Mouse (Mus musculus) MEL (cell line): ENCODE data around the gene Pakap. TPM values are rescaled to one million over a fixed set of nuclear protein-coding genes. Genes with fewer than 3 reads are reported as not detected.

ENCODE experiments used
- DNase-seq: peaks from one replicate; pipeline ENCODE4 v3.0.0; 2011; ENCODE audit warnings: low read depth, low spot score
- H3K27ac ChIP-seq: 2 replicates; pipeline ENCODE4 v1.5.1; 2012; ENCODE audit warnings: low read depth, mild to moderate bottlenecking, control low read depth, low read length, moderate library complexity; ENCODE audit not compliant: control insufficient read depth
- H3K27me3 ChIP-seq, 2 experiments: fragments of 150-350 bp in 1 of 2; sonication (generic) in 1 of 2; 2 replicates each; pipeline ENCODE4 v1.6.1; 2012; ENCODE audit warnings: low read length in 2 of 2, mild to moderate bottlenecking in 2 of 2, improper control_type of control experiment in 1 of 2, moderate library complexity in 1 of 2; ENCODE audit not compliant: insufficient read depth in 2 of 2, control insufficient read depth in 1 of 2
- H3K36me3 ChIP-seq, 2 experiments: 2 replicates each; pipeline ENCODE4 v1.6.1; 2012 to 2014; ENCODE audit warnings: low read length in 2 of 2, improper control_type of control experiment in 1 of 2, inconsistent platforms in 1 of 2, mild to moderate bottlenecking in 1 of 2; ENCODE audit not compliant: insufficient read depth in 2 of 2, control insufficient read depth in 1 of 2
- H3K4me1 ChIP-seq, 2 experiments: fragments of 150-350 bp in 1 of 2; sonication (generic) in 1 of 2; 2 replicates each; pipeline ENCODE4 v1.6.1; 2012; ENCODE audit warnings: low read length in 2 of 2, improper control_type of control experiment in 1 of 2, mild to moderate bottlenecking in 1 of 2; ENCODE audit not compliant: insufficient read depth in 2 of 2, control insufficient read depth in 1 of 2
- H3K4me3 ChIP-seq, 2 experiments: fragments of 150-350 bp in 1 of 2; sonication (generic) in 1 of 2; 2 replicates each; pipeline ENCODE4 v1.5.1; 2012; ENCODE audit warnings: low read depth in 2 of 2, low read length in 2 of 2, mild to moderate bottlenecking in 2 of 2, moderate library complexity in 2 of 2, control low read depth in 1 of 2, improper control_type of control experiment in 1 of 2; ENCODE audit not compliant: control insufficient read depth in 1 of 2, insufficient read depth in 1 of 2
- H3K79me2 ChIP-seq: 2 replicates; pipeline ENCODE4 v1.6.1; 2012; ENCODE audit warnings: mild to moderate bottlenecking, low read length, moderate library complexity; ENCODE audit not compliant: control insufficient read depth, poor library complexity, insufficient read depth
- H3K9ac ChIP-seq: 2 replicates; pipeline ENCODE4 v1.6.1; 2012; ENCODE audit warnings: low read depth, mild to moderate bottlenecking, control low read depth, low read length, moderate library complexity; ENCODE audit not compliant: control insufficient read depth, poor library complexity, severe bottlenecking
- H3K9me3 ChIP-seq: fragments of 150-350 bp; sonication (generic); replicated peaks from 2 replicates; pipeline ENCODE4 v1.6.1; 2012; ENCODE audit warnings: mild to moderate bottlenecking, low read length, improper control_type of control experiment, moderate library complexity; ENCODE audit not compliant: insufficient read depth
- BHLHE40 ChIP-seq: IDR thresholded peaks from 2 replicates; pipeline ENCODE4 v1.6.1; 2012; ENCODE audit warnings: low read depth, mild to moderate bottlenecking, inconsistent platforms, low read length, improper control_type of control experiment, borderline replicate concordance
- CHD2 ChIP-seq: IDR thresholded peaks from 2 replicates; pipeline ENCODE4 v1.6.1; 2011; ENCODE audit warnings: low read length, improper control_type of control experiment
- E2F4 ChIP-seq: IDR thresholded peaks from 2 replicates; pipeline ENCODE4 v1.6.1; 2011; ENCODE audit warnings: low read depth, low read length, improper control_type of control experiment, borderline replicate concordance
- EP300 ChIP-seq, 2 experiments: IDR thresholded peaks; 2 replicates each; pipeline ENCODE4 v1.6.1; 2011; ENCODE audit warnings: improper control_type of control experiment in 2 of 2, low read length in 2 of 2, low read depth in 1 of 2, mild to moderate bottlenecking in 1 of 2
- ETS1 ChIP-seq: IDR thresholded peaks from 2 replicates; pipeline ENCODE4 v1.6.1; 2012; ENCODE audit warnings: low read depth, mild to moderate bottlenecking, inconsistent platforms, low read length, improper control_type of control experiment, moderate library complexity
- JUND ChIP-seq: IDR thresholded peaks from 2 replicates; pipeline ENCODE4 v1.6.1; 2011; ENCODE audit warnings: low read depth, mild to moderate bottlenecking, improper control_type of control experiment, low read length
- MAFK ChIP-seq: IDR thresholded peaks from 2 replicates; pipeline ENCODE4 v1.6.1; 2011; ENCODE audit warnings: low read depth, mild to moderate bottlenecking, low read length, improper control_type of control experiment, borderline replicate concordance
- MEF2A ChIP-seq: IDR thresholded peaks from 2 replicates; pipeline ENCODE4 v1.6.1; 2014; ENCODE audit warnings: low read depth, mild to moderate bottlenecking, inconsistent platforms, low read length, improper control_type of control experiment; ENCODE audit not compliant: poor library complexity, insufficient replicate concordance, severe bottlenecking; ENCODE audit errors: extremely low read depth
- MYB ChIP-seq: IDR thresholded peaks from 2 replicates; pipeline ENCODE4 v1.6.1; 2011; ENCODE audit warnings: mild to moderate bottlenecking, low read depth, low read length, improper control_type of control experiment
- NRF1 ChIP-seq: IDR thresholded peaks from 2 replicates; pipeline ENCODE4 v1.6.1; 2014; ENCODE audit warnings: low read depth, mild to moderate bottlenecking, inconsistent platforms, low read length, improper control_type of control experiment, moderate library complexity; ENCODE audit not compliant: poor library complexity, insufficient read depth, severe bottlenecking
- POLR2A ChIP-seq, 2 experiments: IDR thresholded peaks; 2 replicates each; pipeline ENCODE4 v1.6.1; 2011 to 2012; ENCODE audit warnings: low read length in 2 of 2, mild to moderate bottlenecking in 2 of 2, control low read depth in 1 of 2, improper control_type of control experiment in 1 of 2, low read depth in 1 of 2, moderate library complexity in 1 of 2; ENCODE audit not compliant: control insufficient read depth in 1 of 2, insufficient read depth in 1 of 2, poor library complexity in 1 of 2
- RAD21 ChIP-seq: IDR thresholded peaks from 2 replicates; pipeline ENCODE4 v1.6.1; 2011; ENCODE audit warnings: mild to moderate bottlenecking, low read depth, low read length, improper control_type of control experiment
- SMC3 ChIP-seq: IDR thresholded peaks from 2 replicates; pipeline ENCODE4 v1.6.1; 2011; ENCODE audit warnings: low read depth, low read length, improper control_type of control experiment
- TAL1 ChIP-seq: IDR thresholded peaks from 2 replicates; pipeline ENCODE4 v1.6.1; 2012; ENCODE audit warnings: mild to moderate bottlenecking, inconsistent platforms, low read length, moderate library complexity, mixed read lengths
- TCF12 ChIP-seq: IDR thresholded peaks from 2 replicates; pipeline ENCODE4 v1.6.1; 2014; ENCODE audit warnings: low read depth, mild to moderate bottlenecking, inconsistent platforms, low read length, improper control_type of control experiment, moderate library complexity
- UBTF ChIP-seq: IDR thresholded peaks from 2 replicates; pipeline ENCODE4 v1.6.1; 2012; ENCODE audit warnings: low read depth, mild to moderate bottlenecking, inconsistent platforms, low read length, improper control_type of control experiment, moderate library complexity, borderline replicate concordance; ENCODE audit not compliant: insufficient read depth
- polyA plus RNA-seq, 2 experiments: library from polyadenylated mRNA; stranded (reverse) in 1 of 2; unstranded in 1 of 2; fragments of >175 nt in 1 of 2; fragments of >200 nt in 1 of 2; gene quantifications; 2 replicates each; pipeline versions ENCODE4 v1.2.1 to v1.2.4; 2012; ENCODE audit warnings: low replicate concordance in 2 of 2, low read depth in 1 of 2; ENCODE audit not compliant: insufficient read length in 2 of 2, insufficient read depth in 1 of 2, missing spikeins in 1 of 2
- total RNA-seq: library from RNA; depleted of rRNA; stranded (reverse); fragments of 300-350 nt; gene quantifications from 2 replicates; pipeline ENCODE4 v1.2.3, GENCODE M21; 2012

Gene Pakap
- total and polyA plus RNA-seq, 3 experiments: not detected

DNA sequence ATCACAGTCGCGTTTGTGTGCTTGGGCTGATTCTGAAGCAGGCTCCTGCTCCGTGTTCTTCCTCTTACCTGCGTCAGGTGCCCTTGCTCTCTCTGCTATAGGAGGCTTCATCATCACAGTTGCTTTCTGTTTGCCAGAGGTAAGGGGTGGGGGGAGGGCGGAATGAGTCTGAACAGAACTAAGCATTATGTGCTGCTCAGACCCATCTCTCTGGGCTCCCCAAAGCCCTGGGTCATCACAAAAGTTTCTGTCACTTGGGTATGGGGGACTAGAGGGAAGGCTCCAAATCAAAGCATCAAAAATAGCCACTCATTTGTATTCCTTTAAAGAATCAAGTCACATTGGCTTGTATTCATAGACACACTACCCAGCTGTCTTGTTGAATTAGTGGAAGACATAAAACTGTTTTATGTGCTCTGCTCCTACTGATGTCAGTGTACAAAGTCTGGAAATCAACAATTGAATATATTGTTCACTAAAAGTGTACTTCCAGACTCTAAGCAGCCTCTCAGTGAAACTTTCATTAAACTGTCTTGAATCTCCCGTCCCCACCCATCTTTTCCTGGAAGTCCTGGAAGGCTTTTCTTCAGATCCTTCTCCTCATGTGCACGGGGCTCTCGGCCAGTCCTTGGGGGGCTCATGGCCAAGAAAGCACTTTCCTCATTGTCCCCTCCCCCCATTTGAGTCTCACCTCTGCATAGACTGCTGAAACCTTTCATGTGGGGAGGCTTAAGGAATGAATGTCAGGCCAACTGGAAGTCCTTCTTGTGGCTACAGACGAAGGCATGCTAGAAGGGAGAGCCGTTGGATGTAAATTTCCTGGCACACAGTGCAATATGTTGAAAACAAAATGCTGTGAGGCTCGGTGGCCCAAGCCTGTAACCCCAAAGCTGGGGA is 135.8 kb downstream of the Pakap start:
- Histone ChIP-seq H3K4me3 (no peak overlapping the region), H3K27me3 (no peaks in the 10 kb centered on the region; a peak in 1 of 4 replicates), H3K27ac (no peak overlapping the region), H3K79me2 (no peaks in the 10 kb centered on the region), H3K9ac (no peak overlapping the region), H3K4me1 (no peaks in the 10 kb centered on the region), H3K9me3 (no peaks in the 10 kb centered on the region), H3K36me3 (no peaks in the 10 kb centered on the region)
- no peak for TF ChIP-seq MEF2A
- no peak for DNase-seq

GRCm38 (mm10) chr4:57704575-57704974 is 136.6 kb downstream of the Pakap start:
- no peaks in the 10 kb centered on the region; a peak in 1 of 4 replicates for H3K27me3 ChIP-seq
- H3K9ac ChIP-seq: no peak overlapping the region
- H3K79me2 ChIP-seq: no peaks in the 10 kb centered on the region
- no peaks in the 10 kb centered on the region for H3K9me3 ChIP-seq
- H3K36me3 ChIP-seq: no peaks in the 10 kb centered on the region
- no peak overlapping the region for H3K27ac ChIP-seq
- TF ChIP-seq UBTF (no peak), TCF12 (no peak), SMC3 (no peak)
- TF ChIP-seq, all 39 proteins: peak for 0
- Histone ChIP-seq H3K4me1 (no peaks in the 10 kb centered on the region), H3K4me3 (no peak overlapping the region)
- DNase-seq: no peak

DNA sequence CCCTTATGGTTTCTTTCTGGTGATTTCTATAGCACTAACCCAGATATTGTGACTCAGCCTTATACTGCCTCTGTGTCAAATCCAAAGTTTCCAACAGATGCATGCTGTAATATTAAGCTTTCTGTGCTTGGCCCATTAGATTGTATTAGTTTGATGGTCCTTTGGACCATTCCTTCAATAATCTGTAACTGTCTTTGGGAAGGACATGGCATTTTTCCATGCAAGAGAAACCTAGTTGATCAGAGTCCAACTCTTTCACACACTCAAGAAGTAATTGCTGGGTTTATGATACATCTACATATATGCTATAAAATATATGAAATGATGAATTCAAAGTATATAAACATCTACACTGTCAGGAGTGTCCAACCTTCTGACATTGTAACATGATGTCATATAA is 147.9 kb downstream of the Pakap start:
- H3K36me3 ChIP-seq: no peaks in the 10 kb centered on the region
- no peaks in the 10 kb centered on the region for H3K79me2 ChIP-seq
- H3K27me3 ChIP-seq: no peaks in the 10 kb centered on the region; a peak in 1 of 4 replicates
- no peak overlapping the region for H3K4me3 ChIP-seq
- H3K4me1 ChIP-seq: no peaks in the 10 kb centered on the region
- H3K27ac ChIP-seq: no peak overlapping the region
- TF ChIP-seq JUND: no peak
- no peak for TF ChIP-seq ETS1
- TF ChIP-seq MYB: no peak
- no peak for TF ChIP-seq POLR2A (IDR thresholded peaks at IDR 0.05; ENCODE audit: control insufficient read depth in 1 of 2, insufficient read depth in 1 of 2, low read depth in 1 of 2, low read length in 2 of 2, poor library complexity in 1 of 2)
- TF ChIP-seq MAFK: no peak
- no peak for TF ChIP-seq EP300 (IDR thresholded peaks at IDR 0.05; ENCODE audit: low read depth in 1 of 2, low read length in 2 of 2)
- TF ChIP-seq TAL1: no peak
- no peak for TF ChIP-seq RAD21
- no peak for TF ChIP-seq NRF1
- TF ChIP-seq E2F4: no peak
- TF ChIP-seq BHLHE40: no peak
- TF ChIP-seq CHD2: no peak
- H3K9ac ChIP-seq: no peak overlapping the region
- DNase-seq: no peak
- H3K9me3 ChIP-seq: no peaks in the 10 kb centered on the region
